Mouse (Mus musculus) liver, embryonic 14.5 days (tissue): Measurements from ENCODE around the gene Elfn1. TPM values are rescaled to one million over a fixed set of nuclear protein-coding genes. Genes with fewer than 3 reads are reported as not detected.

Experiments
- ATAC-seq: fragments of 200-750 bp; cut with Nextera tagmentation; 2 replicates; pipeline ENCODE4 v1.8.0; 2017; ENCODE audit warnings: moderate number of reproducible peaks, mild to moderate bottlenecking, moderate library complexity; ENCODE audit not compliant: insufficient read depth
- DNase-seq, 3 experiments: peaks; one replicate each; pipeline ENCODE4 v3.0.0-alpha.2; 2012 to 2013; ENCODE audit warnings: low read depth in 3 of 3, low spot score in 3 of 3
- H3K27ac ChIP-seq: fragments of 300-500 bp; sonication (generic); 2 replicates; pipeline ENCODE4 v1.5.1; 2014; ENCODE audit warnings: moderate library complexity, mild to moderate bottlenecking, control low read depth, inconsistent platforms
- H3K27me3 ChIP-seq: fragments of 300-500 bp; sonication (generic); 2 replicates; pipeline ENCODE4 v1.6.1; 2014; ENCODE audit warnings: mild to moderate bottlenecking, low read length, moderate library complexity; ENCODE audit not compliant: control insufficient read depth, insufficient read depth
- H3K36me3 ChIP-seq: fragments of 300-500 bp; sonication (generic); replicated peaks from 2 replicates; pipeline ENCODE4 v1.6.1; 2014; ENCODE audit warnings: low read depth; ENCODE audit not compliant: control insufficient read depth, insufficient read depth
- H3K4me1 ChIP-seq, 2 experiments: fragments of 200-500 bp in 1 of 2; fragments of 300-500 bp in 1 of 2; sonication (generic) in 1 of 2; replicated peaks; 2 replicates each; pipeline ENCODE4 v1.6.1; 2012 to 2014; ENCODE audit warnings: antibody characterized with exemption in 1 of 2, inconsistent platforms in 1 of 2, low read length in 1 of 2; ENCODE audit not compliant: control insufficient read depth in 2 of 2, insufficient read depth in 2 of 2
- H3K4me2 ChIP-seq: fragments of 300-500 bp; sonication (generic); 2 replicates; pipeline ENCODE4 v1.6.1; 2014; ENCODE audit warnings: low read depth, mild to moderate bottlenecking, control low read depth, moderate library complexity
- H3K4me3 ChIP-seq, 2 experiments: fragments of 200-500 bp in 1 of 2; fragments of 300-500 bp in 1 of 2; sonication (generic) in 1 of 2; 2 replicates each; pipeline ENCODE4 v1.5.1; 2012 to 2014; ENCODE audit warnings: low read depth in 2 of 2, low read length in 2 of 2, mild to moderate bottlenecking in 2 of 2, control low read depth in 1 of 2, inconsistent platforms in 1 of 2, moderate library complexity in 1 of 2; ENCODE audit not compliant: insufficient read depth in 1 of 2
- H3K9ac ChIP-seq: fragments of 300-500 bp; sonication (generic); replicated peaks from 2 replicates; pipeline ENCODE4 v1.6.1; 2014; ENCODE audit warnings: mild to moderate bottlenecking, control low read depth, moderate library complexity
- H3K9me3 ChIP-seq: fragments of 300-500 bp; sonication (generic); 2 replicates; pipeline ENCODE4 v1.6.1; 2016; ENCODE audit warnings: low read length, mixed read lengths; ENCODE audit not compliant: control insufficient read depth
- CTCF ChIP-seq: IDR thresholded peaks from 2 replicates; pipeline ENCODE4 v1.5.1; 2016; ENCODE audit warnings: antibody characterized with exemption, low read depth, control low read depth
- EP300 ChIP-seq: IDR thresholded peaks from 2 replicates; pipeline ENCODE4 v1.6.1; 2016; ENCODE audit warnings: antibody characterized with exemption, low read depth
- WGBS: fragments of 180-500 bp; shearing (Covaris S2); extraction: QIAGEN DNeasy Blood & Tissue Kit; methylation state at CpG from one replicate; pipeline ENCODE4 v1.1.7; 2014; ENCODE audit not compliant: insufficient replicate concordance; 5-methylcytosine and 5-hydroxymethylcytosine counted together
- polyA plus RNA-seq, 2 experiments: library from polyadenylated mRNA; depleted of rRNA in 1 of 2; stranded (reverse) in 1 of 2; unstranded in 1 of 2; fragments of >200 nt; fragmentation: Nextera tagmentation in 1 of 2; extraction: Ambion mirVana in 1 of 2; gene quantifications; 2 replicates each; pipeline versions ENCODE4 v1.2.1 to v1.2.3; 2012 to 2014

The Elfn1 gene
- polyA plus RNA-seq, 2 experiments = 0.09 TPM; not detected in 1

DNA sequence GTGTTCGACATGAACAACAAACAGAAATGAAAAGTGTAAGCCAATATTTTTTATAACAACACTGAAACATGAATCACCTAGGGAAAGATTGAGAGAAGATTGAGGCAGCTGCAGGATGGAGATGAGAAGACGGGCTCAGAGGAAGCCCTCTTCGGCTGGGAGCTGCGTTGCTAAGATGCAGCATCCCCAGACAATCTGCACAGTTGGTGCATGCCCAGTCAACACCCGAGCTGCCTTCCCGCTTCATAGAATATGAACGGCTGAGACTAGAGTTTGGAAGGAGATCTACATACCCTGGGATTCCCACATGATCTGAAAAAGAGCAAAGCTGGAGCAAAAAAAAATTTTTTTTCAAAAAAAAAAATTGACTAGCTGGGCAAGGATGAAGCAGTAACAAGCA lies 111.0 kb downstream of the Elfn1 start:
- Histone ChIP-seq H3K27ac (no peak overlapping the region), H3K4me3 (no peak overlapping the region), H3K4me2 (no peak overlapping the region), H3K4me1 (peaks cover 0 to 3% of the 10 kb centered on the region in 2 experiments; a peak in 3 of 4 replicates), H3K36me3 (no peaks in the 10 kb centered on the region), H3K9ac (no peak overlapping the region), H3K27me3 (no peaks in the 10 kb centered on the region), H3K9me3 (no peaks in the 10 kb centered on the region)
- ATAC-seq (no peak), DNase-seq (no peak)
- 80% methylated on average over 7 of the region's 7 CpGs for WGBS
- TF ChIP-seq EP300 (no peak), CTCF (no peak)

DNA sequence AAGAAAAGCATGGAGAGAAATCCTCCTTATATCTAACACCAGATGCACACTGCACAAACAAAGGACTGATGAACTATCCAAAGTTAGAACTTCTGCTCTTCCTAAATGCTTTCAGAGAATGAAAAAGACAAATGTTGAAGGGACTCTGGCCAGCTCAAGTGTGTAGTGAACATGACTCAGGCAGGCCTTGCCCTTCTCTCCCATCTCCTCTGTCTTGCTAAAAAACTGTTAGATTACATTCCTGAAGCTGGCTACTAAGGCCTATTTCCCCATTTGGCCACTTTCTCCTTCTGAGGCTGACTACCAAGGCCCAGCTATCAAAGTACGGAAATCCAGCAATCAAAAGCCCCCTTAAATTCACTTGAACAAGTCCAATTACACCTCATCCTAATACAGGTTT lies 111.9 kb downstream of the Elfn1 start:
- Histone ChIP-seq H3K9me3 (no peaks in the 10 kb centered on the region), H3K4me2 (no peak overlapping the region), H3K36me3 (no peaks in the 10 kb centered on the region), H3K4me1 (peaks cover 4 to 12% of the 10 kb centered on the region in 2 experiments), H3K27ac (no peak overlapping the region), H3K9ac (no peak overlapping the region), H3K27me3 (no peaks in the 10 kb centered on the region), H3K4me3 (no peak overlapping the region)
- DNase-seq (no peak), ATAC-seq (no peak)
- 78% methylated on average over 1 of the region's 1 CpGs for WGBS
- TF ChIP-seq CTCF (no peak), EP300 (no peak)

DNA sequence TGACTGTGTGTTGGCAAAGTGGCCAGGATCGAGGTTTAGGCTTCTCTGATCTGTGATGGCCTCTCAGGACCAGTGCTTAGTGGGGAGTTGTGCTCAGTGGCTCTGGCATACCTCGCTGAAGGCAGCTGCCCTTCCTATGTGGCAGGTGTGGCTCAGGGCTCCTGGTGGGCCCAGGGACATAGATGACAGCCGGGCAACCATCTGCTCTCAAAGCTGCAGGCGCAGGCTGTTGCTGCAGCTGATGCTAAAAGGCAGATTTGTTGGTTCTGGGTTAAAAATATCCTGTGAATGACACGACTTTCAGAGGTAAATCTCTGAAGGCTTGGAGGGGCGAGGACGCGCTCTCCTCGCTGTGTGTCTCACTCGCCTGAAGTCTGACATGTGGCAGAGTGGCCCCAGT lies 114.0 kb downstream of the Elfn1 start:
- H3K36me3 ChIP-seq = no peaks in the 10 kb centered on the region
- H3K27me3 ChIP-seq = no peaks in the 10 kb centered on the region
- no peak overlapping the region for H3K4me3 ChIP-seq
- whole genome bisulfite sequencing = 67% methylated on average over 10 of the region's 10 CpGs
- ATAC-seq (no peak), DNase-seq (no peak)
- TF ChIP-seq CTCF = no peak
- no peak for TF ChIP-seq EP300
- no peak overlapping the region for H3K4me2 ChIP-seq
- H3K9ac ChIP-seq = no peak overlapping the region
- H3K9me3 ChIP-seq = no peaks in the 10 kb centered on the region
- peaks cover 4 to 11% of the 10 kb centered on the region in 2 experiments; a peak in 3 of 4 replicates for H3K4me1 ChIP-seq
- no peak overlapping the region for H3K27ac ChIP-seq

DNA sequence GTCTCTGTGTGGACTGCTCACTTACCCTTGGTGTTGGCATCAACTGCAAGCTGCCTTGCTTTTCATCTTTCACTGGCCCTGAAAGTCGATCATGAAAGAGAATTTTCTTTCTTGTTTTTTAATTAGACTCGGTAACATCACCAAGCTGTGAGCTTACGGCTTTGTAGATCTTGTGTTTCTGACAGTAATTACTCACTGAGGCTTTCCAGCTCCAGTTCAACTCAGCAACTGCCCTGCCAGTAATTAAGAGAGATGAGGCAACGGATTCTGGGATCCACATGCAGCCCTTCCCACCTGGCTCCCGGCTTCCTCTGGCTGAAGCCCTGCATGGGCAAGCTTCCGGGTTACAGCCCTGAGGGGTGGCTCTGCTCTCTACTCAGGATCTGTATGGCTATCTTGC lies 115.1 kb downstream of the Elfn1 start:
- no peak overlapping the region for H3K4me2 ChIP-seq
- WGBS = 83% methylated on average over 6 of the region's 6 CpGs
- no peaks in the 10 kb centered on the region for H3K27me3 ChIP-seq
- H3K9me3 ChIP-seq = no peaks in the 10 kb centered on the region
- ATAC-seq (no peak), DNase-seq (no peak)
- no peak for TF ChIP-seq EP300
- no peaks in the 10 kb centered on the region for H3K36me3 ChIP-seq
- no peak overlapping the region for H3K9ac ChIP-seq
- no peak overlapping the region for H3K4me3 ChIP-seq
- H3K4me1 ChIP-seq = peaks cover 4 to 11% of the 10 kb centered on the region in 2 experiments; a peak in 3 of 4 replicates
- no peak overlapping the region for H3K27ac ChIP-seq

DNA sequence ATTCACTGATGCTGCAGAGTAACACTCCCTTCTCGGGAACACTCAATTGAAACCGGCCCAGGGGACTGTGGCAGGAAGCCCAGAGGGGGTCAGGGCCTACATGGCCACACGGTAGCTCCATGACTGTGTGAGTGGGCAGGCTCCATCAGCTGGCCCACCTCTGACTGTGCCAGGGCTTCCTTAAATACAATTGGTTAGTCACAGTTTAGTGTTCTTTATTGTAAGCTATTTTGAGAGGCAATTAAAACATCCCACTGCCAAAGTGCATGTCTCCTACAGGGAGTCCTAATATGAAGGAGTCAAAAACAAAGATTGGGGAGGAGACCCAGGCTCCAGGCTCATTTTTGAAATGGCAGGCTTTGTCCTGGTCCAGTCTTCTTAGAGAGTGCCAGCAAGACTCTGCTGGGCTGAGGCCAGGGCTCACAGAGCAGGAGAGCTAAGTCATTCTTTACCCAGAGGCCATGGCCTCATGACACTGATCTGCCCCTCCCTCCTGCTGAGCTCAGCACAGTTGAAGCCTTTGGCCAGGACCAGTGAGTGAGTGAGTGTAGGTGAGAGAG lies 116.3 kb downstream of the Elfn1 start:
- ATAC-seq (peak; percentile 90), DNase-seq (peak; percentile 38 to 46 (median 41))
- H3K27me3 ChIP-seq = no peaks in the 10 kb centered on the region
- peak overlapping the region; percentile 44 for H3K27ac ChIP-seq
- peaks cover 4 to 11% of the 10 kb centered on the region in 2 experiments; a peak in 3 of 4 replicates for H3K4me1 ChIP-seq
- 67% methylated on average over 3 of the region's 3 CpGs for WGBS
- no peak overlapping the region for H3K4me2 ChIP-seq
- TF ChIP-seq CTCF (no peak), EP300 (no peak)
- no peak overlapping the region for H3K9ac ChIP-seq
- H3K9me3 ChIP-seq = no peaks in the 10 kb centered on the region
- no peak overlapping the region for H3K4me3 ChIP-seq
- no peaks in the 10 kb centered on the region for H3K36me3 ChIP-seq

Other genes with a start within 250 kb of the Elfn1 start
- gene Micall2, start 171.6 kb upstream of the Elfn1 start, polyA plus RNA-seq (2012; rRNA removed) = 8.3 and 8.4 TPM in 2 replicates
- 10.3 and 14.4 TPM in 2 replicates for gene Micall2, start 171.6 kb upstream of the Elfn1 start, polyA plus RNA-seq (2014; fragmentation: Nextera tagmentation; extraction: Ambion mirVana)
- gene Ints1, start 132.3 kb upstream of the Elfn1 start, polyA plus RNA-seq (2012; rRNA removed) = 12.1 and 14.5 TPM in 2 replicates
- gene Ints1, start 132.3 kb upstream of the Elfn1 start, polyA plus RNA-seq (2014; fragmentation: Nextera tagmentation; extraction: Ambion mirVana) = 13.5 and 17.5 TPM in 2 replicates
- 21.6 and 23.0 TPM in 2 replicates for gene Mafk, start 116.4 kb upstream of the Elfn1 start, polyA plus RNA-seq (2012; rRNA removed)
- gene Mafk, start 116.4 kb upstream of the Elfn1 start, polyA plus RNA-seq (2014; fragmentation: Nextera tagmentation; extraction: Ambion mirVana) = 20.7 and 22.7 TPM in 2 replicates
- 0.75 TPM in 2 replicates for gene Tmem184a, start 88.0 kb upstream of the Elfn1 start, polyA plus RNA-seq (2012; rRNA removed)
- gene Tmem184a, start 88.0 kb upstream of the Elfn1 start, polyA plus RNA-seq (2014; fragmentation: Nextera tagmentation; extraction: Ambion mirVana) = 0.90 and 1.2 TPM in 2 replicates
- not detected in 2 replicates for gene Gm26938, start 81.5 kb upstream of the Elfn1 start, polyA plus RNA-seq (2012; rRNA removed)
- not detected in 2 replicates for gene Gm26938, start 81.5 kb upstream of the Elfn1 start, polyA plus RNA-seq (2014; fragmentation: Nextera tagmentation; extraction: Ambion mirVana)
- gene Psmg3, start 81.1 kb upstream of the Elfn1 start, polyA plus RNA-seq (2012; rRNA removed) = 34.5 and 41.9 TPM in 2 replicates
- 46.5 and 56.0 TPM in 2 replicates for gene Psmg3, start 81.1 kb upstream of the Elfn1 start, polyA plus RNA-seq (2014; fragmentation: Nextera tagmentation; extraction: Ambion mirVana)